Mouse (Mus musculus) MEL (cell line): ENCODE data around the gene Slc6a9.

Experiments used
- CTCF ChIP-seq, 3 experiments: IDR thresholded peaks in 2 of 3; conservative IDR thresholded peaks in 1 of 3; 2 replicates each; pipeline ENCODE4 v1.5.1; 2011 to 2012; ENCODE audit warnings: low read length in 3 of 3, low read depth in 2 of 3, mild to moderate bottlenecking in 2 of 3, improper control_type of control experiment in 1 of 3, inconsistent platforms in 1 of 3, mixed read lengths in 1 of 3, moderate library complexity in 1 of 3; ENCODE audit not compliant: control insufficient read depth in 1 of 3, insufficient read depth in 1 of 3, poor library complexity in 1 of 3, severe bottlenecking in 1 of 3
- MAZ ChIP-seq: IDR thresholded peaks from 2 replicates; pipeline ENCODE4 v1.6.1; 2012; ENCODE audit warnings: low read depth, mild to moderate bottlenecking, inconsistent platforms, low read length, improper control_type of control experiment
- POLR2A ChIP-seq, 2 experiments: IDR thresholded peaks; 2 replicates each; pipeline ENCODE4 v1.6.1; 2011 to 2012; ENCODE audit warnings: low read length in 2 of 2, mild to moderate bottlenecking in 2 of 2, control low read depth in 1 of 2, improper control_type of control experiment in 1 of 2, low read depth in 1 of 2, moderate library complexity in 1 of 2; ENCODE audit not compliant: control insufficient read depth in 1 of 2, insufficient read depth in 1 of 2, poor library complexity in 1 of 2
- TAL1 ChIP-seq: IDR thresholded peaks from 2 replicates; pipeline ENCODE4 v1.6.1; 2012; ENCODE audit warnings: mild to moderate bottlenecking, inconsistent platforms, low read length, moderate library complexity, mixed read lengths
- ZKSCAN1 ChIP-seq: IDR thresholded peaks from 2 replicates; pipeline ENCODE4 v1.6.1; 2012; ENCODE audit warnings: low read depth, mild to moderate bottlenecking, inconsistent platforms, low read length, improper control_type of control experiment, moderate library complexity
- ZMIZ1 ChIP-seq: IDR thresholded peaks from 2 replicates; pipeline ENCODE4 v1.6.1; 2012; ENCODE audit warnings: low read depth, mild to moderate bottlenecking, inconsistent platforms, low read length, improper control_type of control experiment, moderate library complexity

DNA sequence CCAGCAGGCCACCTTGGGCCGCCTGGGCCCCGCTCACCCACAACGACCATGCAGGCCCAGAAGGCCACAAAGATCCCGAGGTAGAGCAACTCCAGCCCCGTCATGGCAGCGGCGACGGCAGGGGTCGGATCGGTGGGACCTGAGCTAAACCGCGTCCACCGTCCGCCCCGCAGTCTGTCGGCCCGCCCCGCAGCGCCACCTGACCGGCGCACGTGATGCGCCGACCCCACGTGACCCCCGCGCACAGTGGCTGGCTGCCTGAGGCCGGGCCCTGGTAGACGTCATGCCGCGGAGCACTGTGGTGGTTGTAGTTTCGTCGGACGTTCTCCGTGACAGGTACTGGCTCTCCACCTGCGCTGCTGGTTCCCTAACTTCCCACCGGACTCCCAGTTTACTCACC lies 52.8 kb downstream of the Slc6a9 start, which contains the start of gene Atp6v0b:
- 0 out of 2 replicates have a peak, but pooled peaks have one; percentile 2 for TF ChIP-seq ZMIZ1
- TF ChIP-seq ZKSCAN1: no peak
- TF ChIP-seq MAZ: no peak
- TF ChIP-seq TAL1: no peak
- peak; percentile 56 to 81; a peak in 3 of 4 replicates for TF ChIP-seq POLR2A (IDR thresholded peaks at IDR 0.05; ENCODE audit: control insufficient read depth in 1 of 2, insufficient read depth in 1 of 2, low read depth in 1 of 2, low read length in 2 of 2, poor library complexity in 1 of 2)
- 0 out of 6 replicates have a peak, but pooled peaks of 1 of the 3 experiments have one; percentile 0 for TF ChIP-seq CTCF (IDR thresholded peaks at IDR 0.05 in 2 of 3, conservative IDR thresholded peaks at IDR 0.05 in 1 of 3; ENCODE audit: control insufficient read depth in 1 of 3, insufficient read depth in 1 of 3, low read depth in 2 of 3, low read length in 3 of 3, poor library complexity in 1 of 3, severe bottlenecking in 1 of 3)
